Mouse (Mus musculus) liver (tissue): ENCODE measurements at regions not wholly inside any gene's neighbourhood (a gene's known extent, or its start where the extent isn't known, plus 50 kb on each side); places are given as distances from the start of the nearest gene placed in this dataset.

ENCODE experiments used
- DNase-seq: peaks from one replicate; pipeline ENCODE4 v3.0.0-alpha.2; 2020; ENCODE audit warnings: mixed read lengths

- DNase-seq = no peak
These were observed 203.1 kb upstream of the Gm9833 start for GRCm38 (mm10) chr3:9884691-9885354.

- DNase-seq = no peak
These were observed 202.3 kb upstream of the Gm9833 start for GRCm38 (mm10) chr3:9885565-9885964.

GRCm38 (mm10) chr3:9886077-9886476 lies 201.8 kb upstream of the Gm9833 start:
- DNase-seq = no peak

GRCm38 (mm10) chr3:9886765-9887626 lies 200.9 kb upstream of the Gm9833 start:
- DNase-seq = no peak

GRCm38 (mm10) chr3:9887627-9887994 lies 200.3 kb upstream of the Gm9833 start:
- no peak for DNase-seq

GRCm38 (mm10) chr3:9888051-9888450 lies 199.9 kb upstream of the Gm9833 start:
- DNase-seq = no peak

- DNase-seq = no peak
These were observed 194.9 kb upstream of the Gm9833 start for GRCm38 (mm10) chr3:9892884-9893494.

GRCm38 (mm10) chr3:9895396-9896135 lies 192.3 kb upstream of the Gm9833 start:
- no peak for DNase-seq

GRCm38 (mm10) chr3:9896303-9896702 lies 191.6 kb upstream of the Gm9833 start:
- DNase-seq = no peak

GRCm38 (mm10) chr3:9901663-9902062 lies 186.2 kb upstream of the Gm9833 start:
- DNase-seq = no peak

GRCm38 (mm10) chr3:9913357-9913756 lies 174.6 kb upstream of the Gm9833 start:
- DNase-seq = no peak

- no peak for DNase-seq
These were observed 171.3 kb upstream of the Gm9833 start for GRCm38 (mm10) chr3:9916538-9917106.

GRCm38 (mm10) chr3:9920331-9920730 lies 167.6 kb upstream of the Gm9833 start:
- no peak for DNase-seq

GRCm38 (mm10) chr3:9921730-9922129 lies 166.2 kb upstream of the Gm9833 start:
- DNase-seq = no peak

GRCm38 (mm10) chr3:9922541-9923046 lies 165.3 kb upstream of the Gm9833 start:
- DNase-seq = no peak

- DNase-seq = no peak
These were observed 163.3 kb upstream of the Gm9833 start for GRCm38 (mm10) chr3:9924630-9925029.

GRCm38 (mm10) chr3:9936853-9937441 lies 151.0 kb upstream of the Gm9833 start:
- DNase-seq = no peak

- DNase-seq = no peak
These were observed 149.3 kb upstream of the Gm9833 start for GRCm38 (mm10) chr3:9938651-9939050.

GRCm38 (mm10) chr3:9942631-9943030 lies 145.3 kb upstream of the Gm9833 start:
- no peak for DNase-seq

GRCm38 (mm10) chr3:9947357-9948065 lies 140.4 kb upstream of the Gm9833 start:
- peak; percentile 56 for DNase-seq

GRCm38 (mm10) chr3:9948114-9948513 lies 139.8 kb upstream of the Gm9833 start:
- DNase-seq = no peak
